Mouse (Mus musculus): ENCODE results near the gene A830018L16Rik.

DNA sequence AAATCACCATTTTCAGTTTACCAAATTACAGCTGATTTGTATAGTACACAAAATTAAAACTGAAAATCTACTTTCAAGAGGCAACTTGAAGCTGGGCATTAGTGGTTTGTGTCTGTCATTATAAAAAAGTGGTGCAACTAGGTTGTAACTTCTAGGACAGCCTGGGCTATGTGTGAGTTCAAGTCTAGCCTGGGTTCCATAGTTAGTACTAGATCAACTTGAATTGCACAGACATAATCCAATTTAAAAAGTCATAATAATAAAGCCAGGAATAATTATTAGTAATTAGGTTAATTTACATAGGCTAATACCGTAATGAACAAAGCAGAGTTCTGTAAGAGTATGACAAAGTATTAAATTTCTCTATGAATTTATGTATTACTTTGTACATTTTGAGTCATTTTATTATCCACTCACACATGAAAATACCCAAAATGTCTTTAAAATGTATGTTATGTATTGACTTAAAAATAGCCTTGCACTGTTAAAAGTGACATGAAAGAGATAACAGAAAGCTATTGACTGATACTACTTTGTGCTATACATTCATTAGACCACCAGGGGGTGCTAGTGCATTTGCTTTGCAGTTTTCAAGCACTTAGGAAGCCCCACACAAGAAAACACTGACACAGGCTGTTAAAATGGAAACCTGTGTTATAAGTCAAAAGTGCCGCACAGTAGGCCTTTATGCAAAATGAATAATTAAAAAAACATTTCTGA is 243.6 kb downstream of the A830018L16Rik start:
- TF ChIP-seq GATA1 (IDR thresholded peaks at IDR 0.05; ENCODE audit: low read length) = no peak
- TF ChIP-seq TAL1 (IDR thresholded peaks at IDR 0.05; ENCODE audit: low read length) = no peak
